Mouse (Mus musculus) layer of hippocampus, adult 11-12 months (tissue): ENCODE data around the gene Cd160.

Experiments used
- DNase-seq: peaks from one replicate; pipeline ENCODE4 v3.0.0; 2022; ENCODE audit warnings: low spot score

Gene Cd160

GRCm38 (mm10) chr3:96757691-96758090 lies 71.5 kb downstream of the Cd160 start:
- DNase-seq = no peak

GRCm38 (mm10) chr3:96755935-96756334 lies 73.2 kb downstream of the Cd160 start:
- no peak for DNase-seq
